Mouse (Mus musculus) bone marrow macrophage, adult 2 months (primary cell): ENCODE measurements around the gene 1700016C15Rik.

Experiments used
- CTCF ChIP-seq: IDR thresholded peaks from 2 replicates; pipeline ENCODE4 v1.5.1; 2012; ENCODE audit warnings: low read depth, mild to moderate bottlenecking, low read length, moderate library complexity
- POLR2A ChIP-seq: IDR thresholded peaks from 2 replicates; pipeline ENCODE4 v1.6.1; 2012; ENCODE audit warnings: mild to moderate bottlenecking, low read depth, low read length, borderline replicate concordance

GRCm38 (mm10) chr1:177742119-177742518 lies 12.5 kb downstream of the 1700016C15Rik start:
- TF ChIP-seq CTCF: no peak
- no peak for TF ChIP-seq POLR2A
